ENCODE assay signal across 8 mouse cellular contexts in the genomic region with DNA sequence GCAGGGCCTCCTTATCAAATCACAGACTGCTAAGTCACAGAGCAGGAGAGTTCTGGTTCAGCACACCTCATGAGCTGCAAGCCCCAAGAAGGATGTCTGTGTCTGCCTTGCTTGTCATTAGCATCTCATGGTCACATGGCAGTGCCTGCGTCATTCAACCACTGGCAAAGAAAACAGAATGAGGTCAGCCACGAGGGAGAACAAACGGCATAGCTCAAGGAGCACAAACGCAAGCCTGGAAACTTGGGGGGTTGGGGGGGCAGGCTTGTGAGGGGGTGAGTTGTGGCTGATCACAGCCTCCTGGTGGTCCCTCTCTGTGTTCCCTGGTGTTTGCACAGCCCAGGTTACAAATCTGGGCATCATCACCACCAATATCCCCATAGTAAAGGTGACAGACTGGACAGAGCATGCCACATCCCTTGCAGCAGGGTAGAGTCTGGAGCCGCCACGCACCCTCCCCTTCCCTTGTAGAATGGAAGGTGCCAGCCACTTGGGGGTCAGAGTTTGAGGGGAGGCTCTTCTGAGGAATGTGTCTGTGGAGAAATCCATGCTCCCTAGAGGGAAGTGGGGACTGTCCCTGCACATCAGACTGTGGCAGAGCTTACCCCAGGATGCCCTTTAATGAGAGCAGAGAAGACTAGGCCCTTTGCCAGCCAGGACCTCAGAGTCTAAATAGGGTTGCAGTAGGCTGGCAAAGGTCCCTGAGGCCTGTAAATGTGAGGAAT.
A peak's percentile ranks its signal among the peaks of the same experiment; 100 is the strongest.
DNase-seq lines count a peak whose midpoint lies in the region; ATAC-seq and TF ChIP-seq lines count a peak whose summit lies in the region.

No protein-coding gene starts in this region.

- no peaks in the 10 kb centered on the region for H3K9me3 ChIP-seq in hindbrain, embryonic 14.5 days (ENCODE audit: control insufficient read depth, low read length)
- H3K9me3 ChIP-seq in midbrain, postnatal 0 days (ENCODE audit: low read length) = no peaks in the 10 kb centered on the region

- H3K4me1 ChIP-seq in hindbrain, embryonic 14.5 days (replicated peaks; ENCODE audit: control insufficient read depth, insufficient read depth, low read length) = peaks cover 15% of the 10 kb centered on the region
- H3K4me1 ChIP-seq in midbrain, postnatal 0 days (ENCODE audit: insufficient read depth, low read length) = no peaks in the 10 kb centered on the region

- H3K27me3 ChIP-seq in hindbrain, embryonic 14.5 days (ENCODE audit: control insufficient read depth, insufficient read depth, low read length) = no peaks in the 10 kb centered on the region
- H3K27me3 ChIP-seq in midbrain, postnatal 0 days (ENCODE audit: insufficient read depth, low read length) = no peaks in the 10 kb centered on the region

- H3K36me3 ChIP-seq in hindbrain, embryonic 14.5 days (replicated peaks; ENCODE audit: control insufficient read depth, insufficient read depth) = no peaks in the 10 kb centered on the region
- no peaks in the 10 kb centered on the region for H3K36me3 ChIP-seq in midbrain, postnatal 0 days (ENCODE audit: insufficient read depth, low read length)

- no peak overlapping the region for H3K4me3 ChIP-seq in hindbrain, embryonic 14.5 days (replicated peaks; ENCODE audit: low read length)
- no peak overlapping the region for H3K4me3 ChIP-seq in midbrain, postnatal 0 days (ENCODE audit: low read depth, low read length)

- WGBS in hindbrain, embryonic 14.5 days = 34% methylated on average over 6 of the region's 6 CpGs
- 24% methylated on average over 6 of the region's 6 CpGs for WGBS in midbrain, postnatal 0 days

- DNase-seq in cerebellum, adult 11-12 months = peak; percentile 18
- no peak for DNase-seq in cerebellum, adult 11 months
- DNase-seq in adrenal gland, postnatal 25 days = peak; percentile 70
- peak; percentile 89 for DNase-seq in gastrocnemius, adult 18-20 months (ENCODE audit: low spot score)
- peak; percentile 47 for DNase-seq in hindbrain, embryonic 14.5 days (ENCODE audit: low spot score)
- DNase-seq in left cerebral cortex, adult 18-20 months (ENCODE audit: low spot score in 2 of 2) = peak; percentile 52 to 64
- peak; percentile 75 for DNase-seq in midbrain, postnatal 0 days (ENCODE audit: low spot score)

- ATAC-seq in hindbrain, embryonic 14.5 days (ENCODE audit: low FRiP score) = peak; percentile 75
- ATAC-seq in midbrain, postnatal 0 days (ENCODE audit: low FRiP score) = peak; percentile 84
- ATAC-seq in megakaryocyte, adult 5-6 weeks (ENCODE audit: poor library complexity, severe bottlenecking) = no peak

- no peak for TF ChIP-seq CTCF in midbrain, postnatal 0 days (IDR thresholded peaks at IDR 0.05)

- peak overlapping the region; percentile 38; the same call in 1 of the 2 replicates for H3K27ac ChIP-seq in hindbrain, embryonic 14.5 days
- H3K27ac ChIP-seq in midbrain, postnatal 0 days (ENCODE audit: low read depth, low read length) = peak overlapping the region; percentile 70

- no peak overlapping the region for H3K9ac ChIP-seq in hindbrain, embryonic 14.5 days
- H3K9ac ChIP-seq in midbrain, postnatal 0 days (replicated peaks; ENCODE audit: low read length, poor library complexity, severe bottlenecking) = peak overlapping the region; percentile 5; the same call in 1 of the 2 replicates

- no peak overlapping the region for H3K4me2 ChIP-seq in hindbrain, embryonic 14.5 days (replicated peaks)
- no peak overlapping the region for H3K4me2 ChIP-seq in midbrain, postnatal 0 days (ENCODE audit: low read depth, low read length, poor library complexity, severe bottlenecking)
